Mouse (Mus musculus) urinary bladder, adult 18-20 months (tissue): ENCODE measurements at regions not wholly inside any gene's neighbourhood (a gene's known extent, or its start where the extent isn't known, plus 50 kb on each side); places are given as distances from the start of the nearest gene placed in this dataset.

Experiments used
- DNase-seq, 2 experiments: peaks; one replicate each; pipeline ENCODE4 v3.0.0; 2022; ENCODE audit warnings: low spot score in 2 of 2, mixed read lengths in 2 of 2

- no peak for DNase-seq
Observed at GRCm38 (mm10) chr7:71214500-71215055, 136.7 kb downstream of the Gm10295 start.

- DNase-seq, result peak; percentile 4 to 8
Observed at GRCm38 (mm10) chr7:71193131-71193530, 158.2 kb downstream of the Gm10295 start.

GRCm38 (mm10) chr7:71190161-71190711 is 161.0 kb downstream of the Gm10295 start:
- no peak for DNase-seq

DNA sequence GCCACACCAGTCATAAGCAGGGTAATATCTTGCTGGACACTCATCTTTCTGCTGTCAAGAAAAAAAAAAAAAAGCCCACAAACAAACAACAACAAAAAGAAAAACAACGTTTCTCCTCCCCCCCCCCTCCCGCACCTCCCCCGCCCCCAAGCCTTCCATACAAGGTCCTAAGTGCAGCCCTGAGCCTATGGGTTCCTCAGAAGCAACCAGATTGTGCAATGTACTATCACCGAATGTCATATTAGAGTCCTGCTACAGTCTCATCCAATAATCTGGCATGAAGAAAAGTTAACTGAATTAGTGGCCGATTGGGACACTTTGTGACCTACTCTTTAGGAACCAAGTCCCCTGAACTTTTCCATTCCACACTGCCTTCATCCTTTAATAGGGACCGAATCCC is 161.5 kb downstream of the Gm10295 start:
- no peak for DNase-seq

DNA sequence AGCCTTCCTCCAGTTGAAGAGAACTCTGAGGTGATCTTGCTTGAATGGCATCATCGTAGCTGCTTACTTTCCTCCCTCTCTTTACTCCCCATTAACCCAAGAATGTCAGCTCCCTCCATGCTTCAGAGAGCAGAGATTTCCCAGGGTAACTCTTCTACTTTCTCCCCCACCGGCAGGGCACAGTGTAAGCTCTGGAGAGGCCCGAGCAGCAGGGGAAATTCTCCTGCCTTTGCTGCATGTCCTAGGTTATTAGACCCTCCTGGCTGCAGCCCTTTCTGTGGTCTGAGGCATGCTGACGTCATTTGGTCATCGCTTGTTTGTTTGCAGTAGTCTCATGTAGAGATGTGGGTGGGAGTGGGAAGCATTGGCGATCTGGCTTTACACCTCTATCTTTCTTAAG is 163.2 kb downstream of the Gm10295 start:
- no peak for DNase-seq

- no peak for DNase-seq
Observed at GRCm38 (mm10) chr7:71174871-71175270, 176.4 kb downstream of the Gm10295 start.

DNA sequence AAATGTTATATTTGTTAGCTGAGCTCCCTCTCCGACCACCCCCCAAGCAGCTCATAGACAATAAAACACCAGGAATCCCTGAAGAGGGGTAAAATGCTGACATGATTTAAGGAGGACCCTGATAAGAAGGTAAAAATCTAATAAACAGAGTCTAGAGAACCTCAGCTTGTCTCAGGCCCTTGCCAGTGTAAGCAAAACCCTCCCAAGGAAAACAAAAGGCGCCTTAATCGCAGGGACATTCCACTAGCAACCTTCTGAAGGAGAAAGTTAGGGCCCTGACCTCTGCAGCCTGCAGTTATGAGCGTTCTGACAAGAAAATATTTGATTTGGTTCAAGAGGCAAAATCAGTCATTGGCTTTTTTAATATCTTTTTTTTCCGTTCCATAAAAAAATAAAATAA is 212.2 kb downstream of the Gm10295 start:
- no peak for DNase-seq

DNA sequence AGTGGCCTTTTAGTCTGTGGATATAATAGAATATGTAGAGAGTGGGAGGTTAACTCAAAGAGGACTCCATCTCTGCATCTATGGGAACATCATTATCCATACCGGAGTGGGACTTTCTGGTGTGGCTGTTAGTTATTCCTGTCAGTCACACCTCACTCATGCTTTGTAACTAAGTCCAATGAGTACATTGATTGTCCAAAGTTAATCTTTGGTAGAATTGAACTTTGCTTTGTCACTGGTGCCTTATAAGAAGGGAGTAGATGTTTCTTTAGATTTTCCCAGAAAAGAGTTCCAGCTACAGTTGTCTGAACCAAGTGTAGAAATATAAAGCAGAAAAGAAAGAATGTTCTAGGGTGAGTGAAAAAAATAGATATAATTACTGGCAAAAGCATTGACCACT is 221.3 kb downstream of the Gm10295 start:
- DNase-seq, result no peak

GRCm38 (mm10) chr7:71128928-71129327 is 222.4 kb downstream of the Gm10295 start:
- no peak for DNase-seq

- DNase-seq, result no peak
Observed at GRCm38 (mm10) chr7:71121453-71121852, 229.8 kb downstream of the Gm10295 start.

DNA sequence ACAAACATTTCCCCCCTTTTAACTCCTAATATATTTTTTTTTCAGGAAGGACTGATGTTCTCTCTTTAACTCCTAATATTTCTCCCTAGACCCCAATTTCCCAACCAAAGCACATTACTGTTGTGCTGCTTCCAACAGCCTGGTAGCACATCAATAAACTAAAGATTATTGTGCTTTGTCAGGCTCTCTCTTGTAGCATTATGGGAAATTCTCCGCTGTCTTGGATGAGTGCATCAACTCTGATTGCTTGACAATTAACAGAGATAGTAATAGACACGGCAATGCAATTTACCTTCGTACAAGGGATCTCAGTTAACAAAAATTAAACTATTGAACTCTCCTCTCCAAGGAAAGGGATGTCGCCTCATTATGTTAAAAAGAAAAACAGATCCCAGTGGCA is 230.3 kb downstream of the Gm10295 start:
- no peak for DNase-seq

GRCm38 (mm10) chr7:71119987-71120386 is 231.3 kb downstream of the Gm10295 start:
- no peak for DNase-seq

DNA sequence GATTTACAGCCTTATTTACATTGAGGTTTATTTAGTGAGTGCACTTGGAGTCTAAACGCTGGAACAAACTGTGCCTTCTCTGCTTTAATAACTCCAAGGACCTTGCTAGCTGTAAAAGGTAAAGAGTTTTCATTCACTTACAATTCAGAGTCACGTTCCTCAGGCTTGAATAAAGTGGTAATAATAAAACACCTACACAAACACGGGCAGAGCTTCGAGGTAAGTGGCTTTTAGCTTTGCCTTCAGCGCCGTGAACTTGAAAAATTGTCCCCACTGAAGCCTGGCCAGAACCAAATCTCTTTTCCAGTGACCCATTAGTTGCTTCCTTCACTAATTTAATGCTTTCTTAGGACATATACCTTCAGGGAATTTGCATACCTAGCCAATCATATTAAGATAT is 244.2 kb downstream of the Gm10295 start:
- DNase-seq, result no peak

GRCm38 (mm10) chr7:71100266-71100665 is 251.0 kb downstream of the Gm10295 start:
- no peak for DNase-seq

- no peak for DNase-seq
Observed at GRCm38 (mm10) chr7:71098276-71098675, 253.0 kb downstream of the Gm10295 start.

- DNase-seq, result no peak
Observed at GRCm38 (mm10) chr7:71093301-71093939, 257.9 kb downstream of the Gm10295 start.

DNA sequence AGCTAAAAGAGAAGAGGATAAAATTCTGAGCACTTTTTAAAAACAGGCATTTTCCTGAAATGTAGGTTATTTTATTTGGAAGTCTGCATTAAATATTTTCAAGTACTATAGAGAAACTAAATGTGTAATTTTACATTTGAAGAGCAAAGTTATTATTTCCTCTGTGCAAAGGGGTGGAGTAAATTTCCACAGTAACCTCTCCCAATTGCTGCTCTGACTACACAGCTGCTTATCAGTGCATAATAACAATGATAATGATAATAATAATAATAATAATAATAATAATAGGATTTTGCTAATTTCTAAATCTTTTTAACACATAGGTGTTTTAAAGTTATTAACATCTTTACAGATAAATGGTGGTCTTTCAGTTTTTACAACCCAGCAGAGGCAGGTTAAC is 258.5 kb downstream of the Gm10295 start:
- no peak for DNase-seq

GRCm38 (mm10) chr7:71092301-71092700 is 259.0 kb downstream of the Gm10295 start:
- DNase-seq, result peak in 1 of 2 experiments; percentile 2

GRCm38 (mm10) chr7:71064446-71065391 is 286.6 kb downstream of the Gm10295 start:
- DNase-seq, result no peak

GRCm38 (mm10) chr7:71050825-71051224 is 300.5 kb downstream of the Gm10295 start:
- DNase-seq, result no peak

- DNase-seq, result no peak
Observed at GRCm38 (mm10) chr7:71047201-71047600, 304.1 kb downstream of the Gm10295 start.

DNA sequence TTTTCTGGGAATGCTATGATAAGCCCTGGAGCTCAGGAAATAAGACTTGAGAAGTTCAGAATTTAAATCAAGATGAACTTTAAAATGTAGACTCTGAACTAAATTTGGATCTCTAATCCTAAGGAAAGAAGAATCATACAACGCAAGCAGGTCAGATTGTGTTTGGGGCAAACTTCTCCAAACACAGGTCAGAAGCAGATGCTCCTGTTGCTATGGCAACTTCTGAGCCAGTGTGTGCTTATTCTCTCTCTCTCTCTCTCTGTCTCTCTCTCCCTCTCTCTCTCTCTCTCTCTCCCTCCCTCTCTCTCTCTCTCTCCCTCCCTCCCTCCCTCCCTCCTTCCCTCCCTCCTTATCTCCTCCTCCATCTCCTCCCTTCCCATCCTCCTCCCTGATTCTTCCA is 304.7 kb downstream of the Gm10295 start:
- DNase-seq, result no peak
